Mouse (Mus musculus) layer of hippocampus, postnatal 36 days (tissue): ENCODE measurements around the gene Cd164. TPM values are rescaled to one million over a fixed set of nuclear protein-coding genes. Genes with fewer than 3 reads are reported as not detected.

ENCODE experiments used
- DNase-seq, 2 experiments: peaks; one replicate each; pipeline ENCODE4 v3.0.0; 2022
- total RNA-seq, 2 experiments: library from RNA; stranded (reverse); gene quantifications; 2 replicates each; pipeline ENCODE4 v1.2.3; 2021

Gene Cd164
- total RNA-seq, 2 experiments from 2014 or later = 61.5 to 63.0 TPM

GRCm38 (mm10) chr10:41500941-41501340 lies 18.3 kb upstream of the Cd164 start:
- peak; percentile 21 to 38 for DNase-seq

GRCm38 (mm10) chr10:41504996-41505395 lies 14.2 kb upstream of the Cd164 start:
- DNase-seq = no peak

- peak; percentile 47 to 54 for DNase-seq
Observed at GRCm38 (mm10) chr10:41505446-41505845, 13.8 kb upstream of the Cd164 start.

- no peak for DNase-seq
Observed at GRCm38 (mm10) chr10:41509160-41509559, 10.1 kb upstream of the Cd164 start.

- DNase-seq = no peak
Observed at GRCm38 (mm10) chr10:41514301-41514700, 4.9 kb upstream of the Cd164 start.

- DNase-seq = no peak
Observed at GRCm38 (mm10) chr10:41514921-41515320, 4.3 kb upstream of the Cd164 start.

GRCm38 (mm10) chr10:41518508-41518980 lies 670 bp upstream of the Cd164 start:
- DNase-seq = peak in 1 of 2 experiments; percentile 63

- DNase-seq = peak; percentile 38 to 45
Observed at GRCm38 (mm10) chr10:41519640-41520409, 611 bp downstream of the Cd164 start.

- DNase-seq = no peak
Observed at GRCm38 (mm10) chr10:41520410-41520673, 1.1 kb downstream of the Cd164 start.

GRCm38 (mm10) chr10:41523386-41523785 lies 4.2 kb downstream of the Cd164 start:
- DNase-seq = no peak

- no peak for DNase-seq
Observed at GRCm38 (mm10) chr10:41525696-41526095, 6.5 kb downstream of the Cd164 start.

GRCm38 (mm10) chr10:41529972-41530371 lies 10.8 kb downstream of the Cd164 start:
- DNase-seq = no peak

GRCm38 (mm10) chr10:41535991-41536390 lies 16.8 kb downstream of the Cd164 start:
- DNase-seq = no peak

GRCm38 (mm10) chr10:41536714-41537113 lies 17.5 kb downstream of the Cd164 start:
- DNase-seq = no peak

- DNase-seq = no peak
Observed at GRCm38 (mm10) chr10:41537226-41537982, 18.2 kb downstream of the Cd164 start.

- no peak for DNase-seq
Observed at GRCm38 (mm10) chr10:41537983-41538330, 18.7 kb downstream of the Cd164 start.

- DNase-seq = no peak
Observed at GRCm38 (mm10) chr10:41538986-41539385, 19.8 kb downstream of the Cd164 start.

GRCm38 (mm10) chr10:41542057-41542456 lies 22.8 kb downstream of the Cd164 start:
- no peak for DNase-seq

- DNase-seq = no peak
Observed at GRCm38 (mm10) chr10:41543439-41543838, 24.2 kb downstream of the Cd164 start.

GRCm38 (mm10) chr10:41543844-41544243 lies 24.6 kb downstream of the Cd164 start:
- DNase-seq = no peak

- no peak for DNase-seq
Observed at GRCm38 (mm10) chr10:41544481-41545190, 25.4 kb downstream of the Cd164 start.

GRCm38 (mm10) chr10:41545224-41545755 lies 26.1 kb downstream of the Cd164 start:
- DNase-seq = no peak
